Mouse (Mus musculus): Measurements from ENCODE around the gene Nlrp10. TPM values are rescaled to one million over a fixed set of nuclear protein-coding genes. Genes with fewer than 3 reads are reported as not detected.

Nlrp10 gene
- 0.97 TPM for polyA plus RNA-seq (2014; fragmentation: Illumina TruSeq; extraction: RNeasy Lipid Tissue Mini Kit (QIAGEN cat#74804); ENCODE audit: low read depth, low replicate concordance)

GRCm38 (mm10) chr7:108929726-108930393 lies at the start of gene Nlrp10:
Gene Nlrp10, minus strand, starts transcription at chr7:108930178.

GRCm38 (mm10) chr7:108950312-108950761 lies 20.4 kb upstream of the Nlrp10 start, which contains the start of gene Tub:
Gene Tub, plus strand, starts transcription at chr7:108950338.

GRCm38 (mm10) chr7:108933794-108934731 lies 4.1 kb upstream of the Nlrp10 start, which contains the start of gene Eif3f:
Gene Eif3f, plus strand, starts transcription at chr7:108934417.

GRCm38 (mm10) chr7:108894320-108894719 lies 35.7 kb downstream of the Nlrp10 start, which contains the start of gene Olfr519:
Gene Olfr519, minus strand, starts transcription at chr7:108894420.

GRCm38 (mm10) chr7:108884906-108885305 lies 45.1 kb downstream of the Nlrp10 start, which contains the start of gene Olfr518:
Gene Olfr518, minus strand, starts transcription at chr7:108885006.

GRCm38 (mm10) chr7:108872279-108872678 lies 57.7 kb downstream of the Nlrp10 start, which contains the start of gene Olfr517:
Gene Olfr517, minus strand, starts transcription at chr7:108872379.

Other genes with a start within 250 kb of the Nlrp10 start
- not detected for gene Olfr512, start 216.9 kb downstream of the Nlrp10 start, polyA plus RNA-seq (2014; fragmentation: Illumina TruSeq; extraction: RNeasy Lipid Tissue Mini Kit (QIAGEN cat#74804); ENCODE audit: low read depth, low replicate concordance)
- gene Olfr513, start 179.2 kb downstream of the Nlrp10 start, polyA plus RNA-seq (2014; fragmentation: Illumina TruSeq; extraction: RNeasy Lipid Tissue Mini Kit (QIAGEN cat#74804); ENCODE audit: low read depth, low replicate concordance), result not detected
- not detected for gene Olfr514, start 104.2 kb downstream of the Nlrp10 start, polyA plus RNA-seq (2014; fragmentation: Illumina TruSeq; extraction: RNeasy Lipid Tissue Mini Kit (QIAGEN cat#74804); ENCODE audit: low read depth, low replicate concordance)
- not detected for gene Olfr516, start 79.6 kb downstream of the Nlrp10 start, polyA plus RNA-seq (2014; fragmentation: Illumina TruSeq; extraction: RNeasy Lipid Tissue Mini Kit (QIAGEN cat#74804); ENCODE audit: low read depth, low replicate concordance)
- gene Olfr517, start 57.8 kb downstream of the Nlrp10 start, polyA plus RNA-seq (2014; fragmentation: Illumina TruSeq; extraction: RNeasy Lipid Tissue Mini Kit (QIAGEN cat#74804); ENCODE audit: low read depth, low replicate concordance), result not detected
- gene Olfr518, start 45.2 kb downstream of the Nlrp10 start, polyA plus RNA-seq (2014; fragmentation: Illumina TruSeq; extraction: RNeasy Lipid Tissue Mini Kit (QIAGEN cat#74804); ENCODE audit: low read depth, low replicate concordance), result not detected
- gene Olfr519, start 35.8 kb downstream of the Nlrp10 start, polyA plus RNA-seq (2014; fragmentation: Illumina TruSeq; extraction: RNeasy Lipid Tissue Mini Kit (QIAGEN cat#74804); ENCODE audit: low read depth, low replicate concordance), result not detected
- gene Eif3f, start 4.2 kb upstream of the Nlrp10 start, polyA plus RNA-seq (2014; fragmentation: Illumina TruSeq; extraction: RNeasy Lipid Tissue Mini Kit (QIAGEN cat#74804); ENCODE audit: low read depth, low replicate concordance), result 156 TPM
- gene Tub, start 20.2 kb upstream of the Nlrp10 start, polyA plus RNA-seq (2014; fragmentation: Illumina TruSeq; extraction: RNeasy Lipid Tissue Mini Kit (QIAGEN cat#74804); ENCODE audit: low read depth, low replicate concordance), result 0.55 TPM
- gene Ric3, start 153.2 kb upstream of the Nlrp10 start, polyA plus RNA-seq (2014; fragmentation: Illumina TruSeq; extraction: RNeasy Lipid Tissue Mini Kit (QIAGEN cat#74804); ENCODE audit: low read depth, low replicate concordance), result 2.6 TPM
- gene Lmo1, start 245.0 kb upstream of the Nlrp10 start, polyA plus RNA-seq (2014; fragmentation: Illumina TruSeq; extraction: RNeasy Lipid Tissue Mini Kit (QIAGEN cat#74804); ENCODE audit: low read depth, low replicate concordance), result 15.7 TPM